Mouse (Mus musculus) right cerebral cortex, postnatal 36 days (tissue): ENCODE measurements around the gene Pmpca.
"Not testable (repeated sequence)": the region's sequence is repeated elsewhere in the genome, so short reads cannot be mapped to it uniquely, and the experiment has no call there.

Source experiments
- DNase-seq, 2 experiments: peaks; one replicate each; pipeline ENCODE4 v3.0.0; 2022; ENCODE audit warnings: low spot score in 2 of 2, mixed read lengths in 1 of 2

The Pmpca gene

GRCm38 (mm10) chr2:26368572-26368971 is 20.6 kb upstream of the Pmpca start:
- DNase-seq, result no peak

GRCm38 (mm10) chr2:26372396-26372795 is 16.7 kb upstream of the Pmpca start:
- no peak for DNase-seq

GRCm38 (mm10) chr2:26380131-26380771 is 8.9 kb upstream of the Pmpca start, which contains the start of gene Snapc4:
Gene Snapc4 (minus strand): TSS chr2:26380653.
- DNase-seq, result peak; percentile 78 to 86

- not testable (repeated sequence) for DNase-seq
Observed at GRCm38 (mm10) chr2:26380871-26381270, 8.3 kb upstream of the Pmpca start.

- no peak for DNase-seq
Observed at GRCm38 (mm10) chr2:26387713-26388112, 1.4 kb upstream of the Pmpca start.

GRCm38 (mm10) chr2:26388682-26389153 is 421 bp upstream of the Pmpca start:
- DNase-seq, result no peak

GRCm38 (mm10) chr2:26390954-26391353 is 1.8 kb downstream of the Pmpca start:
- no peak for DNase-seq

GRCm38 (mm10) chr2:26391617-26392016 is 2.5 kb downstream of the Pmpca start:
- DNase-seq, result no peak

- DNase-seq, result no peak
Observed at GRCm38 (mm10) chr2:26398978-26399377, 9.8 kb downstream of the Pmpca start.

- no peak for DNase-seq
Observed at GRCm38 (mm10) chr2:26399647-26400046, 10.5 kb downstream of the Pmpca start.

GRCm38 (mm10) chr2:26400296-26400695 is 11.2 kb downstream of the Pmpca start:
- no peak for DNase-seq

GRCm38 (mm10) chr2:26401023-26401422 is 11.9 kb downstream of the Pmpca start:
- DNase-seq, result no peak

GRCm38 (mm10) chr2:26402265-26402664 is 13.1 kb downstream of the Pmpca start:
- no peak for DNase-seq

- DNase-seq, result no peak
Observed at GRCm38 (mm10) chr2:26403306-26403705, 14.2 kb downstream of the Pmpca start.

GRCm38 (mm10) chr2:26408515-26409356 is 19.6 kb downstream of the Pmpca start, which contains the start of gene Inpp5e:
Gene Inpp5e (minus strand): TSS chr2:26409203.
- DNase-seq, result peak; percentile 88 to 92

- no peak for DNase-seq
Observed at GRCm38 (mm10) chr2:26409362-26409761, 20.2 kb downstream of the Pmpca start.

- DNase-seq, result no peak
Observed at GRCm38 (mm10) chr2:26410091-26410490, 21.0 kb downstream of the Pmpca start.

GRCm38 (mm10) chr2:26410931-26411411 is 21.8 kb downstream of the Pmpca start:
- no peak for DNase-seq

- DNase-seq, result no peak
Observed at GRCm38 (mm10) chr2:26417066-26417465, 27.9 kb downstream of the Pmpca start.

- DNase-seq, result no peak
Observed at GRCm38 (mm10) chr2:26418120-26418519, 29.0 kb downstream of the Pmpca start.

- DNase-seq, result no peak
Observed at GRCm38 (mm10) chr2:26421969-26422368, 32.8 kb downstream of the Pmpca start.

- DNase-seq, result no peak
Observed at GRCm38 (mm10) chr2:26423086-26423485, 33.9 kb downstream of the Pmpca start.

- DNase-seq, result no peak
Observed at GRCm38 (mm10) chr2:26424541-26424940, 35.4 kb downstream of the Pmpca start.
